Mouse (Mus musculus): ENCODE measurements around the gene Slc22a14.

DNA sequence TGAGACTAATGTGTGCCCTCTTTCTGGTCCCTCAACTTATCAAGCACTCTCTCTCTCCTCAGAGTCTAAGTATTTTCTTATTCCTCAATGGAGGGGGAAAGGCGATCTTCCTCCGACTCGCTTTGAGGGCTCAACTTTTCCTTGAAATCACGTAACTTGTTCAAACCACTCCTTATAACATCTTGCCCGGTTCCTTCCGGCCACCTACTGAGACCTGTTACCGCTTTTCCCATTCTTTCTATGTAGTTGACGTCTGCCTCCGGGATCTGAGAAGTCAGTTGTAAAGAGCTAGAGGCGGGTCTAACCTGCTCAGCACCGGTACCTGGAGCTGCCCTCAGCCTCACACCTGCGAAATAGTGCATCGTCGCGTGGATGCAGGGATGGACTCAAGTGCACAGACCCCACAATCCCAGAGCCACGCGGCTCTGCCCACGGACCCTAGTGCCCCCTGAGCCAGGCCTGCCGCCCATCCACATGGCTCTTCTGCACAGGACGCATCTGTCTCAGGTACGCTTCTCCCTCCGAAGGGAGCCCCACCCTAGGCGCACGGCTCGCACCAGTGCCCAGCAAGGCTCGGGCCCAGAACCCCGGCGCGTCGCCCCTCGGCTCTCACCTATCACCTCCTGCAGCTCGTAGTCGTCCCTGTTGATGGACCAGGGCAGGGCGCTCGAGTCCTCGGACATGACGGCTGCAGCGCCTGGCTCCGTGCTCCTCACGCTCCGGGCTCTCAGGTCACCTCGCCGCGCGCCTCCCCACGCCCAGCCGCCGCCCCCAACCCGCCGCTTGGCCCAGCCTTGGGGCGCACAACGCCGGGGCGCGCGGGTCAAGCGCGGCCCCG lies 43.7 kb downstream of the Slc22a14 start:
- TF ChIP-seq CTCF (IDR thresholded peaks at IDR 0.05; ENCODE audit: low read depth, low read length) (no peak), POLR2A (IDR thresholded peaks at IDR 0.05; ENCODE audit: extremely low read depth, insufficient read depth, low read length) (no peak)
